Mouse (Mus musculus): ENCODE measurements at regions not wholly inside any gene's neighbourhood (a gene's known extent, or its start where the extent isn't known, plus 50 kb on each side); places are given as distances from the start of the nearest gene placed in this dataset.

- no peak overlapping the region for H3K27ac ChIP-seq (ENCODE audit: low read length)
- no peaks in the 10 kb centered on the region for H3K27me3 ChIP-seq (ENCODE audit: control insufficient read depth, insufficient read depth, low read length)
- H3K36me3 ChIP-seq (ENCODE audit: control insufficient read depth, insufficient read depth, low read length): no peaks in the 10 kb centered on the region
- H3K4me3 ChIP-seq (replicated peaks; ENCODE audit: low read length): no peak overlapping the region
- H3K4me1 ChIP-seq (ENCODE audit: control insufficient read depth, insufficient read depth, low read length): no peaks in the 10 kb centered on the region
- no peak overlapping the region for H3K9ac ChIP-seq (ENCODE audit: low read length)
- no peaks in the 10 kb centered on the region for H3K9me3 ChIP-seq (replicated peaks; ENCODE audit: control insufficient read depth, low read length)
- H3K4me2 ChIP-seq (ENCODE audit: low read depth, low read length): no peak overlapping the region
- ATAC-seq (ENCODE audit: insufficient read depth, low FRiP score): no peak
- 72% methylated on average over 10 of the region's 10 CpGs for WGBS
These were observed 335.2 kb upstream of the Satb1 start for GRCm38 (mm10) chr17:52168076-52168838.

GRCm38 (mm10) chr17:52167658-52168057 lies 334.6 kb upstream of the Satb1 start:
- H3K36me3 ChIP-seq (ENCODE audit: control insufficient read depth, insufficient read depth, low read length): no peaks in the 10 kb centered on the region
- H3K9ac ChIP-seq (ENCODE audit: low read length): no peak overlapping the region
- H3K27ac ChIP-seq (ENCODE audit: low read length): no peak overlapping the region
- WGBS: 79% methylated on average over 4 of the region's 4 CpGs
- H3K4me1 ChIP-seq (ENCODE audit: control insufficient read depth, insufficient read depth, low read length): no peaks in the 10 kb centered on the region
- no peak overlapping the region for H3K4me2 ChIP-seq (ENCODE audit: low read depth, low read length)
- no peak overlapping the region for H3K4me3 ChIP-seq (replicated peaks; ENCODE audit: low read length)
- H3K9me3 ChIP-seq (replicated peaks; ENCODE audit: control insufficient read depth, low read length): no peaks in the 10 kb centered on the region
- no peak for ATAC-seq (ENCODE audit: insufficient read depth, low FRiP score)
- H3K27me3 ChIP-seq (ENCODE audit: control insufficient read depth, insufficient read depth, low read length): no peaks in the 10 kb centered on the region

GRCm38 (mm10) chr17:52165891-52166485 lies 332.9 kb upstream of the Satb1 start:
- Histone ChIP-seq H3K4me3 (replicated peaks; ENCODE audit: low read length) (no peak overlapping the region), H3K27ac (ENCODE audit: low read length) (no peak overlapping the region), H3K36me3 (ENCODE audit: control insufficient read depth, insufficient read depth, low read length) (no peaks in the 10 kb centered on the region), H3K9ac (ENCODE audit: low read length) (no peak overlapping the region), H3K9me3 (replicated peaks; ENCODE audit: control insufficient read depth, low read length) (no peaks in the 10 kb centered on the region), H3K4me2 (ENCODE audit: low read depth, low read length) (no peak overlapping the region), H3K27me3 (ENCODE audit: control insufficient read depth, insufficient read depth, low read length) (no peaks in the 10 kb centered on the region), H3K4me1 (ENCODE audit: control insufficient read depth, insufficient read depth, low read length) (no peaks in the 10 kb centered on the region)
- no peak for ATAC-seq (ENCODE audit: insufficient read depth, low FRiP score)
- WGBS: 84% methylated on average over 5 of the region's 5 CpGs

- H3K27me3 ChIP-seq (ENCODE audit: control insufficient read depth, insufficient read depth, low read length): no peaks in the 10 kb centered on the region
These were observed 329.7 kb upstream of the Satb1 start for GRCm38 (mm10) chr17:52162559-52163397.

GRCm38 (mm10) chr17:52150496-52150895 lies 317.4 kb upstream of the Satb1 start:
- no peak overlapping the region for H3K27ac ChIP-seq (ENCODE audit: low read length)
- no peaks in the 10 kb centered on the region for H3K27me3 ChIP-seq (ENCODE audit: control insufficient read depth, insufficient read depth, low read length)
- H3K4me1 ChIP-seq (ENCODE audit: control insufficient read depth, insufficient read depth, low read length): no peaks in the 10 kb centered on the region
- no peaks in the 10 kb centered on the region for H3K9me3 ChIP-seq (replicated peaks; ENCODE audit: control insufficient read depth, low read length)
- H3K36me3 ChIP-seq (ENCODE audit: control insufficient read depth, insufficient read depth, low read length): no peaks in the 10 kb centered on the region
- no peak overlapping the region for H3K4me2 ChIP-seq (ENCODE audit: low read depth, low read length)
- no peak overlapping the region for H3K9ac ChIP-seq (ENCODE audit: low read length)
- ATAC-seq (ENCODE audit: insufficient read depth, low FRiP score): no peak
- WGBS: 78% methylated on average over 5 of the region's 5 CpGs
- H3K4me3 ChIP-seq (replicated peaks; ENCODE audit: low read length): no peak overlapping the region

More at GRCm38 (mm10) chr17:52162559-52163397, 329.7 kb upstream of the Satb1 start:
- Histone ChIP-seq H3K4me2 (ENCODE audit: low read depth, low read length) (no peak overlapping the region), H3K9me3 (replicated peaks; ENCODE audit: control insufficient read depth, low read length) (no peaks in the 10 kb centered on the region), H3K4me3 (replicated peaks; ENCODE audit: low read length) (no peak overlapping the region), H3K9ac (ENCODE audit: low read length) (no peak overlapping the region), H3K36me3 (ENCODE audit: control insufficient read depth, insufficient read depth, low read length) (no peaks in the 10 kb centered on the region), H3K4me1 (ENCODE audit: control insufficient read depth, insufficient read depth, low read length) (no peaks in the 10 kb centered on the region), H3K27ac (ENCODE audit: low read length) (no peak overlapping the region)
- WGBS: 76% methylated on average over 10 of the region's 10 CpGs
- no peak for ATAC-seq (ENCODE audit: insufficient read depth, low FRiP score)

GRCm38 (mm10) chr17:52149834-52150233 lies 316.7 kb upstream of the Satb1 start:
- no peaks in the 10 kb centered on the region for H3K4me1 ChIP-seq (ENCODE audit: control insufficient read depth, insufficient read depth, low read length)

GRCm38 (mm10) chr17:52149068-52149467 lies 316.0 kb upstream of the Satb1 start:
- Histone ChIP-seq H3K4me3 (replicated peaks; ENCODE audit: low read length) (no peak overlapping the region), H3K4me1 (ENCODE audit: control insufficient read depth, insufficient read depth, low read length) (no peaks in the 10 kb centered on the region), H3K36me3 (ENCODE audit: control insufficient read depth, insufficient read depth, low read length) (no peaks in the 10 kb centered on the region), H3K27me3 (ENCODE audit: control insufficient read depth, insufficient read depth, low read length) (no peaks in the 10 kb centered on the region), H3K9ac (ENCODE audit: low read length) (no peak overlapping the region), H3K27ac (ENCODE audit: low read length) (no peak overlapping the region), H3K9me3 (replicated peaks; ENCODE audit: control insufficient read depth, low read length) (no peaks in the 10 kb centered on the region), H3K4me2 (ENCODE audit: low read depth, low read length) (no peak overlapping the region)
- 77% methylated on average over 3 of the region's 3 CpGs for WGBS
- ATAC-seq (ENCODE audit: insufficient read depth, low FRiP score): no peak

More at GRCm38 (mm10) chr17:52149834-52150233, 316.7 kb upstream of the Satb1 start:
- Histone ChIP-seq H3K36me3 (ENCODE audit: control insufficient read depth, insufficient read depth, low read length) (no peaks in the 10 kb centered on the region), H3K27ac (ENCODE audit: low read length) (no peak overlapping the region), H3K9me3 (replicated peaks; ENCODE audit: control insufficient read depth, low read length) (no peaks in the 10 kb centered on the region), H3K27me3 (ENCODE audit: control insufficient read depth, insufficient read depth, low read length) (no peaks in the 10 kb centered on the region), H3K9ac (ENCODE audit: low read length) (no peak overlapping the region), H3K4me2 (ENCODE audit: low read depth, low read length) (no peak overlapping the region), H3K4me3 (replicated peaks; ENCODE audit: low read length) (no peak overlapping the region)
- ATAC-seq (ENCODE audit: insufficient read depth, low FRiP score): no peak
- WGBS: 82% methylated on average over 6 of the region's 6 CpGs

- ATAC-seq (ENCODE audit: insufficient read depth, low FRiP score): no peak
- H3K36me3 ChIP-seq (ENCODE audit: control insufficient read depth, insufficient read depth, low read length): no peaks in the 10 kb centered on the region
- 86% methylated on average over 4 of the region's 4 CpGs for WGBS
These were observed 270.8 kb upstream of the Satb1 start for GRCm38 (mm10) chr17:52103891-52104290.

GRCm38 (mm10) chr17:52085834-52086233 lies 252.7 kb upstream of the Satb1 start:
- H3K4me2 ChIP-seq (ENCODE audit: low read depth, low read length): no peak overlapping the region
- ATAC-seq (ENCODE audit: insufficient read depth, low FRiP score): no peak
- no peaks in the 10 kb centered on the region for H3K4me1 ChIP-seq (ENCODE audit: control insufficient read depth, insufficient read depth, low read length)
- no peak overlapping the region for H3K27ac ChIP-seq (ENCODE audit: low read length)
- no peaks in the 10 kb centered on the region for H3K9me3 ChIP-seq (replicated peaks; ENCODE audit: control insufficient read depth, low read length)
- H3K36me3 ChIP-seq (ENCODE audit: control insufficient read depth, insufficient read depth, low read length): no peaks in the 10 kb centered on the region
- WGBS: 47% methylated on average over 4 of the region's 4 CpGs
- no peak overlapping the region for H3K4me3 ChIP-seq (replicated peaks; ENCODE audit: low read length)
- no peaks in the 10 kb centered on the region for H3K27me3 ChIP-seq (ENCODE audit: control insufficient read depth, insufficient read depth, low read length)
- H3K9ac ChIP-seq (ENCODE audit: low read length): no peak overlapping the region

More at GRCm38 (mm10) chr17:52103891-52104290, 270.8 kb upstream of the Satb1 start:
- Histone ChIP-seq H3K27ac (ENCODE audit: low read length) (no peak overlapping the region), H3K9me3 (replicated peaks; ENCODE audit: control insufficient read depth, low read length) (no peaks in the 10 kb centered on the region), H3K4me2 (ENCODE audit: low read depth, low read length) (no peak overlapping the region), H3K4me1 (ENCODE audit: control insufficient read depth, insufficient read depth, low read length) (no peaks in the 10 kb centered on the region), H3K4me3 (replicated peaks; ENCODE audit: low read length) (no peak overlapping the region), H3K9ac (ENCODE audit: low read length) (no peak overlapping the region), H3K27me3 (ENCODE audit: control insufficient read depth, insufficient read depth, low read length) (no peaks in the 10 kb centered on the region)

Data from stomach, embryonic 16.5 days (tissue).